Mouse (Mus musculus) v-Abl transformed pro-B cells (cell line): ENCODE measurements at regions not wholly inside any gene's neighbourhood (a gene's known extent, or its start where the extent isn't known, plus 50 kb on each side); places are given as distances from the start of the nearest gene placed in this dataset.

ENCODE experiments used
- in situ Hi-C, 2 experiments: fragments of 400-800 bp; cut with MboI; formaldehyde crosslinking; loops; one replicate each; pipeline ENCODE4 v1.15.1; 2025; ENCODE audit not compliant: unreplicated experiment in 2 of 2

DNA sequence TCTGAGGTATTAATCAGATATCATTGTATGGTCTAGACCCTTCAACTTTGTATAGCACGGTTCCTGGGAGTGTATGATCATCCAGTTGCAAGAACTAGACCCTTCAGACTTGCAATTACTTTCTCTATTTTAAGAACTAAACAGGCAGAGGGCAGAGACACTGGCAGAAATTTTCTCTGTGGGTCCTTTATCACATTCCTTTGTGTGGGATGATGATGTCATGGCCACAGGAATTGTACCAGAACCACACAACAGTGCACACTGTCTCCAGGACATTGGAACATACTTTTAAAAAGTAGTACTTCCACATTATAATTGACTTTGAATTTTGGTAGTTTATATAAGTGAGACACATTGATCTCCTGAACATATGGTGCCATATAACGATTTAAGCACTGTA lies 674.2 kb downstream of the Rfpl4b start:
- in situ Hi-C loops: no loop called here

DNA sequence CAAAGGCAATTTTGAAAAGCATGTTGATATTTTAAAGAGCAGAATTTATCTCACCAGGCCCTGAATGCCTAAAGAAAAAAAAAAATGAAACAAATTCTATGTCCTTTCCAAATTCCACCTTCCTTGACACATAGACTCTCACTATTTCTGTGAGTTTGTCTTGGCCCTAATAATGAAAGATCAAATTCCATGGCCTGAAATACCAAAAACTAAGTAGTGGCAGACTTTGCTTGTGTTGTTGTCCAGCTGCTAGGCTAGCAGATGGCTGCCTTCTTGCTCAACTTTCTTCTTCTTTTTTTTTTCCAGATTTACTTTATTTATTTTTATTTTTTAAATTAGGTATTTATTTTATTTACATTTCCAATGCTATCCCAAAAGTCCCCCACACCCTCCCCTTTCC lies 682.4 kb downstream of the Rfpl4b start:
- in situ Hi-C loops: no loop called here

DNA sequence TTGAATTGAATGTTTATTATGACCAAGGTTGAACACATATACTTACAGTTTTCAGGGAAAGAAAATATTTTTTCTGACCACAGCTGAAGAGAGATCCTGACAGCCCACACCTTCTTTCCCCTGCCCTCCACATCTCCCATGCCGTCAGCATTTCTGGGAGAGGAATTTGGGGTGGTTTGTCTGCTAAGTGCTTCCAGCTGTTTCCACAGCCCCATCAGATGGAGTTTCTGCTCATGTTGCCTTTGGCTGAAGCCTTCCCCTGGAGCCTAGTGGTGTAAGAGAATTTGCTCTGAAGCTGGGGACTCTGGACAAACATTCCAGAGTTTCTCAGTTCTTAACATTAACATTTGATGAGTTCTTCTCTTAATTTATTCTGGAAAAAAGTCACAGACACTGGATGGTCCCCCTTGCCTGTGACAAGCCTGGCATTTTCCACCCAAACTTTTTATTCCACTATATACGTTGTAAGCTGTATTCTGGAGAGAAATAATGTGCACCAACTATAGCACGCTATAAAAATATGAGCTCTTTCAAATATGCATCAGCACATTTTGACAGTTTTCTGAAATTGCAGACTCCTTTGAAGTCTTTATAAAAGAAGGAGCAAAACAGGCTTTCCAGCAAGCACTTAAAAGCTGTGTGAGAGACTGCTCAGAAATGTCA lies 699.5 kb downstream of the Rfpl4b start:
- in situ Hi-C loops: no loop called here

DNA sequence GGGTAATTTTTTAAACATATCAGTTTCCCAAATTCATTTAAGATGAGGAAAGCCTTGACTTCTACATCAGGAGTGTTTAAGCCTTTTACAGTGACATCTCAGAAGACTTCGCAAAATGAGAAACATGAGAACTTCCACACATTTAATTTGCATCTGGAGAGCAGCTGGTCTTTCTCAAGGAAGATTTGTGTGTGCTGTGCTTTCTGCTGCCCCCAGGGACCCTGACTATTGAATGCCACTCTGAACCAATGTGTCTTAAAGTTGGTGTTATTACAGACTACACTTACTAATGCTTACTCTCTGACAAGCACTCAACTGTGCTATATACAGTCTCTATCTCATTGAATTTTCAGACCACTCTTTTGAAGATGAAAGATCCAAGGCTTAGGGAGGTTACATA lies 703.0 kb downstream of the Rfpl4b start:
- in situ Hi-C loops: no loop called here

DNA sequence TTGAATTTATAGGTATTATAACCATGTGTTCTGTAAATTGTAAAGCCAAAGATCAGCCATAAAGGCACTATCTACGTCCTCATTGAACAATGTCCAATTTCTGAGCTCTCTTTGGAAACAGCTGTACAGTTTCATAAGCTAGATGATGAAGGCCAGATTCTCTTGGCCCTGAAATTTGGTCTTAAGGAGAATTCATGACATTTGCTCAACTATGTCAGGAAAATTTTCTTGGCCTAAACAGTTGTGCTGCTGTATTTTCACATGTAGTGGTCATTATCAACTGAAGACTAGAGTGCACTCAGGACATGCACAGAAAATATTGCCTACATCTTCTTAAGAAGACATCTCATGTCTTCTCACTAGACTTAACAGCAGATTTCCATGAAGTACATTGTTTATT lies 705.1 kb downstream of the Rfpl4b start:
- in situ Hi-C loops: no loop called here

DNA sequence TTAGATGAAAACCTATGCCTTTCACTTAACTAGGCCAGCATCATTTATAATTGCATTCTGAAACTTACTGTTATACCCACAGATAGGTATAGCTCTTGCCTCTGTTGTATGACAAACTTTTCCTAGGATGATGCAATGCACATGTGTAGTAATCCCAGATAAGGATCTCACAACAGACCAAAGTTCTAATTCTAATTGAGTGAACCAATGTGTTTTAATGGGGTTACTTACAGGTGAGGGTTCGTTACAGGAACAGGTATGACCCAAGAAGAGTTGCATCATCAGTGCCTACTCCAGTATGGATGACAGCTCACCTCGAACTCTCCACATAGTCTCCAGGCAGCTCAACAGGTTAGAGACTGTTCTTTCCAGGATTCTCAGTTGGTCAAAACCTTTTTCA lies 707.4 kb downstream of the Rfpl4b start:
- in situ Hi-C loops: no loop called here

DNA sequence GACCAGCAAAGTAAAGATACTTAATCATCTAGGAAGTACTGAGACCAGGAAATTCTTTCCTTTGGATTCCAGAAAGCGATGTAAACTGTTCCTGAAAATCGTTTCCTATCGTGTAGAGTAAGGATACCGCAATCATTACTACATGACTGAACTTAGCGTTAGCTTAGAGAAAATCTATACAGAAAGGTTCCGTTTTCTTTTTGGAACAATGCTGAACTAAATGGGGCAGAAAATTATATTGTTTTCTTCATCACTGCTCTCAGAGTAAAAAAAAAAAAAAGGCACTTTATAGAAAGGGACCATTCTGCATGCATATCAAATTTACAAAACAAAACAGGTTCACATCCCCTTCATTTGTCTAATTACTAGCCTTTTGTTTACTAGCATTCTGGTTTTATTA lies 713.0 kb downstream of the Rfpl4b start:
- in situ Hi-C loops: no loop called here

DNA sequence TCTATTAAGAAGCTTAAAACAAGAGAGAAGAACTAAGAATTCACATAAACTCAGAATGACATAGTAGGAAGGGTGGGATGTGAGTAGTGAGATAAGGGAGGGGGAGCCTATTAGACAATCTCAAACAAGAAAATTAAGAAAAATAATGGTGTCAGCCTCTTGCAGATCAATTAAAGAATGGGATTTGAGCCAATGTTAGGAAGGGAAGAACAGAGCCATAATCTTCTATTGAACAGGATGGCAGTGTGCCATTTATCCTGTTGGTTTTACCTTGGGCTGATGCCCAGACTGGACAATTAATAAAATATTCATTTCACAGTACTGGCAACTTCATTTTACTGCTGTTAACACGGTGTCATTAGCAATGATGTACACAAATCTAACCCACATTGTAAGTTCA lies 718.0 kb downstream of the Rfpl4b start:
- in situ Hi-C loops: no loop called here

DNA sequence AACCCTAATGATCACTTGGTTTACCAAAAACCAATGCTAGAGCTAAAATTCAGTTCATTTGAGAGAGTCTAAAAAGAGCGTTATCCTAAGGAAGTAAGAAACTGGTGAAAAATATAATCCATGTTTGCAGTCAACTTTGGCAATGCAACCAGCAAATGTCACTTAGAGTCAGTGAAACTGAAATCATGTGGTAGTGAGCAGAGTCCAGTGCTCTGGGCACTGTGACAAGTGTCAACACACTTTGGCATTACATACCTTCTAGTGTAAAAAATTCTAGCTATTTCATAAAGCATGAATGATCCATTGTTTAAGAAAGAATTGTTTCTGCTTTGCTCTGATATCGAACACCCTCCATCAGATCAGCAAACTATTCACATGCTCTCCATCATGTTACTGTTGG lies 743.1 kb downstream of the Rfpl4b start:
- in situ Hi-C loops: no loop called here

DNA sequence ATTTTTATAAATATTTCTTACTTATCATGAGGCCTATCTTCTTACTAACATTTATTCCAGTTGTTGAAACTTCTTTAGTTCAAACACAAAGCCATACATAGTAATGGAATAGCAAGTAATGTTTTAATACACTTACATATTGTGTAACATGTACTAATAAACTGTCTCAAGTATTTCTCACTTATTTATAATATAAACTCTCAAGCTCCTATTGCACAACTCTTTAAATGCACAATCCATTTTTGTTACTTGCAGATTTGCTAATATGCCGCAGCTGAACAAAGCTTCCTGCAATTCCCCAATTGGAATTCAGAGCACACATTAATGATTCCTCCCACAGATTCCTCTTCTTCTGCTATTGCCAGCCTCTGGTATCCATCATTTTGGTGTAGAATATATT lies 749.2 kb downstream of the Rfpl4b start:
- in situ Hi-C loops: no loop called here

DNA sequence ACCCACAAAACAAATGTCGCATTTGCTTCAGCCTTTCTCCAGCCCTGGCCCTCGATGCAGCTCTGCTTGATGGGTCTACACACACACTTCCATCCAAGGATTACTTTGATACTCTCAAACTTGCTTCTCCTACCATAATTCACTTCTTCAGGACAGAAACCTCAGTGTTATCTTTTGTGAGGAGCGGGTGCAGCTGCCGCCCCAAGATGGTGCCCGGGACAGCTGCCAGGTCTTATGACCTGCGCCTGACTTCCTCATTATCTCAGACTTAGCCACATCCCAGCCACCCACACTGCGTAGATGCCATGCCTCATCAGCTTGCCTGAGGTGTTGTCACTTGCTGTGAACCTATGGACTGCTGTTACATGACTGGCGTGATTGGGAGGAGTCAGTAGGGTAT lies 762.5 kb downstream of the Rfpl4b start:
- in situ Hi-C loops: no loop called here

DNA sequence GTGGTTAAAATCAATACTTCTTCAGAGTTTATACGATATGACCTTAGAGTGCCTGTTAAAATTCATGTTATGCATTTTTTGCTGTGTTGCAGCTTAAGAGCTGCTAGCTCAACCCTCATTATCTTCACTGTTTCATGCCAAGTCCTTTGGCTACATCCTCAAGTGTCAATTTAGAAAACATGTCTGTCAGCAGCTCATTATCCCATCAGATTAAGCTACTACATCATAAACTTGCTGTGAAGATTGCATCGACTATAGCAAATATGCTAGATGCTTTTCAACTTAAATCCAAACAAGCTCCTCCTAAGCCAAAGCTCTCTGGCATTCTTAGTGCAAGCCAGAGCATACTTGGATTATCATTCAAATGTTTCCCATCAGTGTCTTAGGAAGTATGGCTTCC lies 811.1 kb downstream of the Rfpl4b start:
- in situ Hi-C loops: no loop called here

DNA sequence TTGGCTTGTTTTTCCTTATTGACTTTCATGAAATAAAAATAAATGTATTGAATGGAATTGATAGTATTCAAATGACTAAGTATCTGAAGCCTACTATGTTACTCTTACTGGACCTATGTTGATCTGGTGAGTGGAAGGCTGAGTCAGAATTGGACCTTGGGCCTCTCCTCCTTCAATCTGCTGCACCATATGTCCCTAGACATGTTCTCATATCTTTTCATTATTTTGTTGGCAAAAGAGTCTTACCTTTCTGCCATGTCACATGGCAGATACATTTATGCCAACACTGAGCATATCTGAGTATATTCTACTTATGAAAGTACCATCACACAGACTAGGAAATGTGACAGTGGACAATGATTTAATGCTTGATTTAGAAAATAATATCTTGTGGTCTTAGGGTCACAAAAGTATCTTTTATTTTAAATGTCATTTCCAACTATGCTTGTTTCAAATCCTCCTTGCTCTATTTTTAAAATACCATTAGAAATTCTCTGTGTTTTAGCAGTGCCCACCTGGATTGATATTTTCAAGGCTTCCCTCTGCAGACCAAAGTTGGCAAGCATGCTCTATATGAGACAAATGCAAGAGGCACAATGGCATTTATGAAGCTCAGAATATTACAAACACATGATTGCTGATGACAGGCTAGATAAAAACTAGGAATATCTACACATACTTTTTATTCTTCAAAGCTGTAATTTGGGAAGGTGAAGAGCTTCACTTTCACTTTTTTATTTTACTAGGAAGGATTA lies 825.7 kb downstream of the Rfpl4b start:
- in situ Hi-C loops: no loop called here

DNA sequence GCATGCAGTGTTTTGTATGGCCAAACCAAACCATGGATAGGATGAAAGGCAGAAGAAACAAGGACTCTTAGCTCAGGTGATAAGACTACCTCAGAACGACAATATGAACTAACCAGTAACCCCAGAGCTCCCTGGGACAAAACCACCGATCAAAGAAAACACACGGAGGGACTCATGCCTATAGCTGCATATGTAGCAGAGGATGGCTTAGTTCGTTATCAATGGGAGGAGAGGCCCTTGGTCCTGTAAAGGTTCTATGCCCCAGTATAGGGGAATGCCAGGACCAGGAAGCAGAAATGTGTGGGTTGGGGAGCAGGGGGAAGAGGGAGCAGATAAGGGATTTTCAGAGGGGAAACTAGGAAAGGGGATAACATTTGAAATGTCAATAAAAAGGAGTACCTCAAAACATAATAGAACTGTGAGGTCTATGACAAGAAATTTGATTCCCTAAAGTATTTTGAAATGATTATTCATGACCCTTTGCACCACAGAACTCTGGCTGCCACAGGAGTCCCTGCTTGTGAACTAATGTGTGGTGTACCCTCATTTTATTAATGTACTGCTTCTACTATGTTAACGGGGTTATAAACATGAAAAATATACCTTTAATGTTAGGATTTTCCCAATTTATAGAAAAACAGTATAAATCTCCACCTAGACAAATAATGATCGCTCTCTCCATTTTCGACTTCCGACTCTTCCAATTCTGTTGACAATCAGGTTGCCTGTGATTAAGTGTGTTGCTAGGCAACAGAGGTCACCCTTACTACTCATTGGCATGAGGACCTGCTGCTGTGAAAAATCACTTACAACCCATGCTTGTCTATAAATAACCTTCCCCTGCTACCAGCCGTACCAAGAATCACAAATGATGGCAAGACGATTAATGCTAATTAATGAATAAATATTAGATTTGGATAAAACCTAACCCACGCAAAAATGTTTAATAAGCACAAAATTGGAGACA lies 833.0 kb downstream of the Rfpl4b start:
- in situ Hi-C loops: no loop called here

DNA sequence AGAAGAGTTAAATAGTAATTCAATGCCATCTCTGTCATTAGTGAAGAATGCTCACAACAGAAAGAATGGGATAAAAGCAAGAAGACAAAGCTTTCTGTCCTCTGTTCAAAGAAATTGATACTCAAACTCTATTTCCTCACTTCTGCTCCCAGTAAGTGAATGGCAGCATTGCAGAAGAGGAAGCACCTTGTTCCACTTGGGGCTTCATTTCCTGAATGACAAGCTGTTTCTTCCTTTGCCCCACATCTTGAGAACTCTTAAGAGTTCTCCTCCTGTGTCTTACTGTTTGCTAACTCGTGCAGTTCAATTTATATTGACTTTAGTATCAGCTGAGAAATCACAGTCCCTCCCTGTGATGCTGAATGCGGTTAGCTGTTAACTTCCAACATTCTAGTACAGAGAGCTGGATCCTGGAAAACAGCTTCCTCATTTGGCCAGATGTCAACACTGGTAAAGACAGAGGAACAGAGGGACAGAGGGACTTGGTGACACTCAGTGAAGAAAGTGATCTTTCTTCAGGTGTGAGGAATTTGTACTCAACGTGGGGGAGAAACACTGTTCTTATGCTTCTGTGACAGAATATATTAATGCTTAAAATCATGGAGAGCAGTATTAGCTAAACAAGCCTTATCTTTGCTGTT lies 840.3 kb upstream of the Marcks start:
- in situ Hi-C loops: no loop called here

DNA sequence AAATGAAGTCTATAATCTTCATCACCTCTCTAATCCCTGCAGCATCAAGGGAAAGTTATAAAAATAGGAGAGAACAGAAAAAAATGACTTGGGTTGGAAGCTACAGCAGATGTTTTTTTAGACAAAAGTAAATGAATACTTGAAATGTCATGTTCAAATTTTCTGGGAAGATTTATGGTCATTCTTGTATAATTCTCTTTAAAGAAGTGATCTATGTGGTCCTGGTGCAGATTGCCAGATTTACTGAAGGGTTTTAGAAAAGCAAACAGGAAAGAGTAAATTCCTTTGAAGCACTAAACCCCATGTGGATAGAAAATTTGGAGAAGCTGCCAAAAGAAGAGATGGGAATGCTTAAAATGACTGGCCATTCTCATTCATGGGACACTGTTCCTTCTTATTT lies 821.3 kb upstream of the Marcks start:
- in situ Hi-C loops: no loop called here

DNA sequence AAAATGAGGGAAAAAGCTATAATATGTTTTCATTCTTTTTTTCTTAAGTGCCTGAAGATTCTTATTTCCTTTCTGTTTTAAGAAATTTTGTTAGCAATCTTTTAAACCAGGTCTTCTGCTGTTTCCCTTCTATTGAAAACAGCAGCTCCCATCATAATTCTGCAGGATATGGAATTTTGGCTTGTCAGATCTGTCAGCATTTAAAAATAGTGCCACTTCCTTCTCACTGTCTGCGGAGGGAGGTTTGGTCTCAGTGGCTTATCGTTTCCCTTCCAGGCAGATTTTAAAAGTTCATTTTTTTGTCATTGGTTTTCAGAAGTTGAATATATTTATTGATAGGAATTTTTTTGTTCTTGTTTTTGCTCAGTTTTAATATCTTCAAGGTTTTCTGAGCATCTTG lies 776.1 kb upstream of the Marcks start:
- in situ Hi-C loops: no loop called here

DNA sequence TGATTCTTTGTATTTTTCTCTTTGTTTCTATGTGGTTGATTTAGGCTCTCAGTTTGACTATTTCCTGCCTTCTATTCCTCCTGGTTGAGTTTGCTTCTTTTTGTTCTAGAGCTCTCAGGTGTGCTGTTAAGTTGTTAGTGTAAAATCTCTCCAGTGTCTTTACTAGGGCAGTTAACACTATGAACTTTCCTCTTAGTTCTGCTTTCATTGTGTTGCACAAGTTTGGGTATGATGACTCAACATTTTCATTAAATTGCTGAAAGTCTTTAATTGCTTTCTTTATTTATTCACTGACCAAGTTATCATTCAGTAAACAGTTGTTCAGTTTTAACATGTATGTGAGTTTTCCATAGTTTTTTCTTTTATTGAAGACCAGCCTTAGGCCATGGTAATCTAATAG lies 772.9 kb upstream of the Marcks start:
- in situ Hi-C loops: no loop called here

DNA sequence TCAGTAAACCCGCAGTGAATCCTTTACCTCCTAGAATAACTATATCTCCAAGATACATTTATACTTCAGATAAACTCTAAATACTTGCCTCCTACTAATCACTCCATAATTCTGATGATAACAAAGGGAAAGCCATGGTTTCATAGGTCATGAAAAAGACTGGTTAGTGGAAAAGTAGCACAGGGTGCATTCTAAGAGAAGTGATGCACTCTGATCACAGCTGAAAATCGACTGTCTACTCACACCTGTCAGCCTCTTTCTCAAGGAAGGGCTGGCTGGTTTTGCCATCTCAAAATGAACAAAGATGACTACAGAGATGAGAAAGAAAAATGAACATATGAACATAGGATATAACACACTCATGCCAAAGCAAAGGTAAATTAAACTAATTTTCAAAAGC lies 769.6 kb upstream of the Marcks start:
- in situ Hi-C loops: no loop called here

DNA sequence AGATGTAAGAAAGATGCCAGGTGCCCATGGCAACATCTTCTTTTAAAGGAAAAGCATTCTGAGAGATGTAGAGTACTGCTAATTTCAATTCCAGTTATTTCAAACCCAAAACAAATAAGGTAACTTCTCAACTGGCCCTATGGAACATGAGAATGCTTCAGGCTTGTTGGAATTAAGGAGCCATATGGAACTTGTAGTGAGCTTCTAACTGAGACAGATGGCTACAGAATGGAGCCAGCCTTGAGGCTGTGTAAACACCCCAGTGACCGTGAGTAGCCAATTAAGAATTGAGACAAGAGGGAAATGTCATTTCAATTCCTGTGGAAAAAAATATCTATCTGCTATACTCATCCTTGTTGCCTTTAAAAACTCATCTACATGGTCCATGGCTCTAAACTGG lies 769.0 kb upstream of the Marcks start:
- in situ Hi-C loops: no loop called here

DNA sequence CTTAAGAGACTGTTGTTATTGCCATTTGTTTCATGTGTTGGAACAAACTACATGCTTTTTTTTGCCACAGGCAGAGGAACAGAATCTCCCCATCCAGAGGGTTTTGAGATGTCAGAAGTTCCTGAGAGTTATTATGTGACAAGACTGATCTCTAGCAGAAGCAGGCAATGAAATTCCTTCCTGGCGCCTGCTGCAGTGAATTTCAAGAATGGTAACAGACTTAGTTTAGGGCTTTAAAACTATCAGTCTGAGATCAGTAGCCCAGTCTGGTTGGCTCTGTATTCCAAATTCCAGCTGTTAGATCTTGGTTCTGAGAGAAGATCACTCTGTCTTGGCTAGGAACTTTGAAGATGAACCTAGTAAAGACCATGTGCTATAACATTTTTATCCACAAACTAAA lies 749.2 kb upstream of the Marcks start:
- in situ Hi-C loops: no loop called here
